Mouse (Mus musculus) mesoderm, embryonic 11.5 days (tissue): Measurements from ENCODE around the gene Tepp.
A peak's percentile ranks its signal among the peaks of the same experiment; 100 is the strongest.

Source experiments
- DNase-seq: peaks from one replicate; pipeline ENCODE4 v3.0.0-alpha.2; 2012; ENCODE audit warnings: low read depth, low spot score

The Tepp gene

GRCm38 (mm10) chr8:95310342-95310970 lies at the start of gene Tepp:
Tepp (plus strand) TSS chr8:95310566.
- DNase-seq = no peak

GRCm38 (mm10) chr8:95262181-95262580 lies 48.2 kb upstream of the Tepp start:
- no peak for DNase-seq

- no peak for DNase-seq
These were observed 39.9 kb upstream of the Tepp start for GRCm38 (mm10) chr8:95270501-95270900.

GRCm38 (mm10) chr8:95271841-95272240 lies 38.5 kb upstream of the Tepp start:
- DNase-seq = no peak

GRCm38 (mm10) chr8:95272871-95273270 lies 37.5 kb upstream of the Tepp start:
- DNase-seq = no peak

GRCm38 (mm10) chr8:95281493-95281892 lies 28.9 kb upstream of the Tepp start:
- DNase-seq = peak; percentile 14

GRCm38 (mm10) chr8:95289066-95289650 lies 21.2 kb upstream of the Tepp start:
- no peak for DNase-seq

GRCm38 (mm10) chr8:95293172-95293571 lies 17.2 kb upstream of the Tepp start:
- no peak for DNase-seq

- DNase-seq = no peak
These were observed 16.5 kb upstream of the Tepp start for GRCm38 (mm10) chr8:95293891-95294290.

- DNase-seq = peak; percentile 34
These were observed 8.0 kb upstream of the Tepp start for GRCm38 (mm10) chr8:95302410-95302809.

- no peak for DNase-seq
These were observed 4.8 kb upstream of the Tepp start for GRCm38 (mm10) chr8:95305526-95305925.

- DNase-seq = no peak
These were observed 3.9 kb upstream of the Tepp start, which contains the start of gene Cngb1 for GRCm38 (mm10) chr8:95306431-95306830. Cngb1 (minus strand) TSS chr8:95306585.

- no peak for DNase-seq
These were observed 2.5 kb downstream of the Tepp start for GRCm38 (mm10) chr8:95312836-95313235.

GRCm38 (mm10) chr8:95313857-95314256 lies 3.5 kb downstream of the Tepp start:
- DNase-seq = no peak

- DNase-seq = no peak
These were observed 4.3 kb downstream of the Tepp start for GRCm38 (mm10) chr8:95314707-95315106.

GRCm38 (mm10) chr8:95315350-95315749 lies 5.0 kb downstream of the Tepp start:
- DNase-seq = no peak

- DNase-seq = peak; percentile 48
These were observed 10.1 kb downstream of the Tepp start for GRCm38 (mm10) chr8:95320224-95321139.

- DNase-seq = no peak
These were observed 12.8 kb downstream of the Tepp start for GRCm38 (mm10) chr8:95323201-95323600.

GRCm38 (mm10) chr8:95324646-95325045 lies 14.3 kb downstream of the Tepp start:
- DNase-seq = no peak

- DNase-seq = no peak
These were observed 16.5 kb downstream of the Tepp start for GRCm38 (mm10) chr8:95326822-95327221.

GRCm38 (mm10) chr8:95327866-95328465 lies 17.6 kb downstream of the Tepp start:
- DNase-seq = no peak

- DNase-seq = no peak
These were observed 20.0 kb downstream of the Tepp start for GRCm38 (mm10) chr8:95330367-95330766.
